Mouse (Mus musculus): ENCODE results near the gene Rsph3a. TPM values are rescaled to one million over a fixed set of nuclear protein-coding genes. Genes with fewer than 3 reads are reported as not detected.

Gene Rsph3a
- polyA plus RNA-seq, 1 experiment from 2014 or later = 51.7 TPM

- Histone ChIP-seq H3K9me3 (replicated peaks; ENCODE audit: control insufficient read depth, low read length) (no peaks in the 10 kb centered on the region), H3K9ac (ENCODE audit: low read depth, low read length) (no peak overlapping the region), H3K27ac (ENCODE audit: low read depth, low read length) (no peak overlapping the region), H3K4me3 (ENCODE audit: low read depth, low read length) (no peak overlapping the region), H3K4me1 (ENCODE audit: control insufficient read depth, insufficient read depth, low read length) (no peaks in the 10 kb centered on the region), H3K27me3 (ENCODE audit: control insufficient read depth, insufficient read depth, low read length) (no peaks in the 10 kb centered on the region), H3K36me3 (ENCODE audit: control insufficient read depth, insufficient read depth, low read length) (no peaks in the 10 kb centered on the region), H3K4me2 (no peak overlapping the region)
- ATAC-seq (replicated peaks; ENCODE audit: insufficient number of reproducible peaks, low FRiP score, low TSS enrichment) = no peak
- WGBS (ENCODE audit: insufficient replicate concordance) = 18% methylated on average over 2 of the region's 2 CpGs
These were observed 40.4 kb upstream of the Rsph3a start for GRCm38 (mm10) chr17:7904992-7905391.

DNA sequence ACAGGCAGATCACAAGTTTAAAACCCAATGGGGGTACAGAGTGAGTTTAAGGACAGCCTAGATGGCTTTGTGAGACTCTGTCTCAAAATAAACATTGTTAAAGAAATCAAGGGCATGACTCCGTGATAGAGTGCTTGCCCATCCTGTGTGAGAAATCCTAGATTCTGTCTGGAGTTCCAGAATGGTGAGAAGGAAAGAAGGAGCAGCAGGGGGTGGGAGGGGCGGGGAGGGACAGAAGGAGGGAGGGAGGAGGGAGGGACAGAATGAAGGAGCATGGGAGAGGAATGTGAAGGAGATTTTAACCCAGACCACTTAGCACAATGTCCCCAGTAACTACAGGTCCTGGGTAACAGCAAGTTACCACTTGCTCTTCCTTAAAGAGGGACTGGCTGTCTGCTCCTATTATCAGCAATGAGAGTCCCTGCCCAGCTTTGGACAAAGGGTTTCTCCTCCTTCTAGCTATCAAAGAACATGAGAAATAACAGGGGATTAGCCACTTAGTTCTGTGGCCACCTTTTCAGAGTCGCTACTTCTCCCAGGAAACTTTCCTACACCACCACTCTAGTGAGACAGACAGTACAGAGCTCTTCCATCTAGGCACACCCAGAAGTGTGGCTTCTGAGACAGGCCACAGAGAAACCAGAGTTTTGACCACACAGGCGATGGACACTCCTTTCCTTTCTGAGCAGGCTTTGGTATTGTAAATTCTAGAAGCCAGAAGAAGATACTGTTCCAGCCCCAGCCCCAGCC lies 39.3 kb upstream of the Rsph3a start:
- peaks cover 2% of the 10 kb centered on the region for H3K9me3 ChIP-seq (replicated peaks; ENCODE audit: control insufficient read depth, low read length)
- H3K27ac ChIP-seq (ENCODE audit: low read depth, low read length) = no peak overlapping the region
- no peaks in the 10 kb centered on the region for H3K27me3 ChIP-seq (ENCODE audit: control insufficient read depth, insufficient read depth, low read length)
- H3K4me2 ChIP-seq = no peak overlapping the region
- WGBS (ENCODE audit: insufficient replicate concordance) = 33% methylated on average over 4 of the region's 4 CpGs
- H3K4me1 ChIP-seq (ENCODE audit: control insufficient read depth, insufficient read depth, low read length) = no peaks in the 10 kb centered on the region
- ATAC-seq (replicated peaks; ENCODE audit: insufficient number of reproducible peaks, low FRiP score, low TSS enrichment) = no peak
- no peak overlapping the region for H3K4me3 ChIP-seq (ENCODE audit: low read depth, low read length)
- no peaks in the 10 kb centered on the region for H3K36me3 ChIP-seq (ENCODE audit: control insufficient read depth, insufficient read depth, low read length)
- H3K9ac ChIP-seq (ENCODE audit: low read depth, low read length) = no peak overlapping the region

DNA sequence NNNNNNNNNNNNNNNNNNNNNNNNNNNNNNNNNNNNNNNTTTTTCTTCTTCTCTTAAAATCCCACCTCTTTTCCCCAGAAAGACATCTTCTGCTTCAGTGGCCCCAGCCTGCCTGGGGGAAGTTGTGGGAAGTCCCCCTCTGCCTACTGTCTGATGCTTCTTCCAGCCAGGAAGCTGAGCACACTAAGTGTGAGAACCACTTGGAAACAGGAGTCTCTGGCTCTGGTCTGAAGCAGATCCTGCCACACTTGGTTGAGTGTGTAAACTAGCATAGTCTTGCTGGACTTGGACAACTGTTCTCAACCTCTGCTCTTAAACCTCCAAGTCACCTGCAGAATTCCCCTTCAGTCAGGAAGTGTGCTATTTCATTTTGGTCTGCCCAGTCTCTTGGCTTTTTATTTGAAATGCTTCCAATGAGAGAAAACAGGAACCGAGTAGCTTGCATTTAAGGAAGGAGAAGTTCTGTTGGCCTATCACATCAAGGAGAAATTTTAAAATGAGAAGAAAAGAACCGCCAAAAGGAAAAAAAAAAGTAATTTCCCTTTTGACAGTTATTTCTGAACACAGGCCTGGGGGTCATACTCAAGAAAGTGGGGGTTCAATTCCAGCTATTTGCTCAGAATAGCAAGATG lies 30.7 kb upstream of the Rsph3a start:
- Histone ChIP-seq H3K4me2 (no peak overlapping the region), H3K9me3 (replicated peaks; ENCODE audit: control insufficient read depth, low read length) (peaks cover 4% of the 10 kb centered on the region), H3K27me3 (ENCODE audit: control insufficient read depth, insufficient read depth, low read length) (peaks cover 2% of the 10 kb centered on the region; the same call in 1 of the 2 replicates), H3K9ac (ENCODE audit: low read depth, low read length) (no peak overlapping the region), H3K4me3 (ENCODE audit: low read depth, low read length) (no peak overlapping the region), H3K36me3 (ENCODE audit: control insufficient read depth, insufficient read depth, low read length) (no peaks in the 10 kb centered on the region), H3K27ac (ENCODE audit: low read depth, low read length) (no peak overlapping the region), H3K4me1 (ENCODE audit: control insufficient read depth, insufficient read depth, low read length) (no peaks in the 10 kb centered on the region)
- ATAC-seq (replicated peaks; ENCODE audit: insufficient number of reproducible peaks, low FRiP score, low TSS enrichment) = no peak
- 64% methylated on average over 2 of the region's 2 CpGs for WGBS (ENCODE audit: insufficient replicate concordance)

DNA sequence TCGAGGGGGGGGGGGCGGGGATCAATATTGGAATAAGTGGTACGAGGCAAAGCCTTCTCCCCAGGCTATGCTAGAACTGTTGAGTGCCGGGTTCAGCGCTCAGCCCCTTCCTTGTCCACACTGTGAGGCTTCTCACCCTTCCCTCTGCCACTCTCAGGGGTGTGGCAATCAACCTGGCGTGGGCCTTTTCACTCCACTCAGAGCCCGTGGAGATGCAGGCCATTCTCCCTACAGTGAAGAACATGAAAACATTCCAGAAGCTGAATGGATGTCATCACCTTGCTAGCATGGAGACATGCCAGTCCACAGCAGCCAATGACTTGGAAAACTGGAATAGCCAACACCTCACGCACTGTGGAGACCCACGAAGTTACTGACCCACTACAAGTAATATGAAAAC lies 29.6 kb upstream of the Rsph3a start:
- ATAC-seq (replicated peaks; ENCODE audit: insufficient number of reproducible peaks, low FRiP score, low TSS enrichment) = no peak
- 65% methylated on average over 9 of the region's 9 CpGs for WGBS (ENCODE audit: insufficient replicate concordance)
- Histone ChIP-seq H3K27me3 (ENCODE audit: control insufficient read depth, insufficient read depth, low read length) (peaks cover 2% of the 10 kb centered on the region; the same call in 1 of the 2 replicates), H3K9me3 (replicated peaks; ENCODE audit: control insufficient read depth, low read length) (peaks cover 4% of the 10 kb centered on the region), H3K4me3 (ENCODE audit: low read depth, low read length) (no peak overlapping the region), H3K9ac (ENCODE audit: low read depth, low read length) (no peak overlapping the region), H3K27ac (ENCODE audit: low read depth, low read length) (no peak overlapping the region), H3K4me2 (no peak overlapping the region), H3K4me1 (ENCODE audit: control insufficient read depth, insufficient read depth, low read length) (no peaks in the 10 kb centered on the region), H3K36me3 (ENCODE audit: control insufficient read depth, insufficient read depth, low read length) (no peaks in the 10 kb centered on the region)

DNA sequence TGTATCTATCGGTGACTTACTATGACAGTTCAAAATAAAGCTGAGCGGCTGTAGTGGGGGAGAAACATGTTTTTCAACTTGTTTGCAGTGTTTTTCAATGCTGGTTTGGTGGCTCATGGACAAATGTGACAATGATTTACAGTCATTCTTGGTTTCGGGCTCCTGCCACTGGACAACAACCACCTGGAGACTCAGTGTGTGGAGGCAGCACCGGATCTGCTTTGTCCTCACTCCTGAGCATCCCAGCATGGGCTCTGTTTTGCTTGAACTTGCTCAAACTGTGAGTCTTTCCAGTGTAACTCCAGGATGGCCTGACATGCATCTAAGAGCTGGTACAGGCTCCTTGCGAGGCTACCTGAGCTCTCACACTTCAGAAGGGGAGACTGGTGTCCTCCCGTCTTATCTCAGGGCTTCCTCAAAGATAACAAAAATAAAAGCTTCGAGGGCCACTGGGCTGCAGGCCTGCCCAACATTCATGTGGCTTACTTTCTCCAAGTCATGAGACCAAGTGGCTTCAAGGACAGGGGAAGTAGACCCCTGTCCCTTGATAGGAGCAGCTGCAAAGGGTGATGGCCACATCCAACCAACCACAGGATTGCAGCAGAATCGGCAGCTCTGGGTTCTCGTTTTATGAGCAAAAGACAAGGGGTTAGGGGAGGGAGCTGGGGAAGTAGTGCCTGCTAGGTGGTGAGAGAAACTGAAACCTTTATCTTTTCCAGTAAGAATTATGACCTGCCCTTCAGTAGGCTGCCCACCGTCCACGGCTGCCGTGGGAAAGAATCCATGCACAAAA lies 28.4 kb upstream of the Rsph3a start:
- H3K9ac ChIP-seq (ENCODE audit: low read depth, low read length) = no peak overlapping the region
- H3K9me3 ChIP-seq (replicated peaks; ENCODE audit: control insufficient read depth, low read length) = no peaks in the 10 kb centered on the region
- WGBS (ENCODE audit: insufficient replicate concordance) = 53% methylated on average over 12 of the region's 12 CpGs
- no peak overlapping the region for H3K4me3 ChIP-seq (ENCODE audit: low read depth, low read length)
- H3K4me2 ChIP-seq = no peak overlapping the region
- H3K4me1 ChIP-seq (ENCODE audit: control insufficient read depth, insufficient read depth, low read length) = no peaks in the 10 kb centered on the region
- H3K27ac ChIP-seq (ENCODE audit: low read depth, low read length) = no peak overlapping the region
- H3K27me3 ChIP-seq (ENCODE audit: control insufficient read depth, insufficient read depth, low read length) = peaks cover 8% of the 10 kb centered on the region
- ATAC-seq (replicated peaks; ENCODE audit: insufficient number of reproducible peaks, low FRiP score, low TSS enrichment) = no peak
- H3K36me3 ChIP-seq (ENCODE audit: control insufficient read depth, insufficient read depth, low read length) = no peaks in the 10 kb centered on the region

- H3K4me2 ChIP-seq = no peak overlapping the region
- H3K9ac ChIP-seq (ENCODE audit: low read depth, low read length) = no peak overlapping the region
- no peaks in the 10 kb centered on the region for H3K36me3 ChIP-seq (ENCODE audit: control insufficient read depth, insufficient read depth, low read length)
- peaks cover 8% of the 10 kb centered on the region for H3K27me3 ChIP-seq (ENCODE audit: control insufficient read depth, insufficient read depth, low read length)
- no peak overlapping the region for H3K4me3 ChIP-seq (ENCODE audit: low read depth, low read length)
- no peak overlapping the region for H3K27ac ChIP-seq (ENCODE audit: low read depth, low read length)
- H3K4me1 ChIP-seq (ENCODE audit: control insufficient read depth, insufficient read depth, low read length) = no peaks in the 10 kb centered on the region
- no peak for ATAC-seq (replicated peaks; ENCODE audit: insufficient number of reproducible peaks, low FRiP score, low TSS enrichment)
- H3K9me3 ChIP-seq (replicated peaks; ENCODE audit: control insufficient read depth, low read length) = no peaks in the 10 kb centered on the region
- 82% methylated on average over 2 of the region's 2 CpGs for WGBS (ENCODE audit: insufficient replicate concordance)
These were observed 27.1 kb upstream of the Rsph3a start for GRCm38 (mm10) chr17:7918355-7918754.

GRCm38 (mm10) chr17:7919209-7919608 lies 26.2 kb upstream of the Rsph3a start:
- Histone ChIP-seq H3K27me3 (ENCODE audit: control insufficient read depth, insufficient read depth, low read length) (peaks cover 8% of the 10 kb centered on the region; the same call in 1 of the 2 replicates), H3K27ac (ENCODE audit: low read depth, low read length) (no peak overlapping the region), H3K4me2 (no peak overlapping the region), H3K36me3 (ENCODE audit: control insufficient read depth, insufficient read depth, low read length) (no peaks in the 10 kb centered on the region), H3K9ac (ENCODE audit: low read depth, low read length) (no peak overlapping the region), H3K4me3 (ENCODE audit: low read depth, low read length) (no peak overlapping the region), H3K9me3 (replicated peaks; ENCODE audit: control insufficient read depth, low read length) (no peaks in the 10 kb centered on the region), H3K4me1 (ENCODE audit: control insufficient read depth, insufficient read depth, low read length) (no peaks in the 10 kb centered on the region)
- 55% methylated on average over 2 of the region's 2 CpGs for WGBS (ENCODE audit: insufficient replicate concordance)
- ATAC-seq (replicated peaks; ENCODE audit: insufficient number of reproducible peaks, low FRiP score, low TSS enrichment) = no peak; the same call in 1 of the 2 replicates

GRCm38 (mm10) chr17:7922564-7922963 lies 22.9 kb upstream of the Rsph3a start:
- Histone ChIP-seq H3K9ac (ENCODE audit: low read depth, low read length) (no peak overlapping the region), H3K4me3 (ENCODE audit: low read depth, low read length) (no peak overlapping the region), H3K36me3 (ENCODE audit: control insufficient read depth, insufficient read depth, low read length) (no peaks in the 10 kb centered on the region), H3K9me3 (replicated peaks; ENCODE audit: control insufficient read depth, low read length) (no peaks in the 10 kb centered on the region), H3K4me1 (ENCODE audit: control insufficient read depth, insufficient read depth, low read length) (no peaks in the 10 kb centered on the region), H3K27me3 (ENCODE audit: control insufficient read depth, insufficient read depth, low read length) (peaks cover 9% of the 10 kb centered on the region; the same call in 1 of the 2 replicates), H3K4me2 (no peak overlapping the region), H3K27ac (ENCODE audit: low read depth, low read length) (no peak overlapping the region)
- WGBS (ENCODE audit: insufficient replicate concordance) = 86% methylated on average over 5 of the region's 5 CpGs
- ATAC-seq (replicated peaks; ENCODE audit: insufficient number of reproducible peaks, low FRiP score, low TSS enrichment) = no peak

Data from heart, embryonic 11.5 days (tissue).